Mouse (Mus musculus) MEL (cell line): ENCODE results near the gene Cbl. TPM values are rescaled to one million over a fixed set of nuclear protein-coding genes. Genes with fewer than 3 reads are reported as not detected.

Source experiments
- DNase-seq: peaks from one replicate; pipeline ENCODE4 v3.0.0; 2011; ENCODE audit warnings: low read depth, low spot score
- H3K27ac ChIP-seq: 2 replicates; pipeline ENCODE4 v1.5.1; 2012; ENCODE audit warnings: low read depth, mild to moderate bottlenecking, control low read depth, low read length, moderate library complexity; ENCODE audit not compliant: control insufficient read depth
- H3K27me3 ChIP-seq, 2 experiments: fragments of 150-350 bp in 1 of 2; sonication (generic) in 1 of 2; 2 replicates each; pipeline ENCODE4 v1.6.1; 2012; ENCODE audit warnings: low read length in 2 of 2, mild to moderate bottlenecking in 2 of 2, improper control_type of control experiment in 1 of 2, moderate library complexity in 1 of 2; ENCODE audit not compliant: insufficient read depth in 2 of 2, control insufficient read depth in 1 of 2
- H3K36me3 ChIP-seq, 2 experiments: 2 replicates each; pipeline ENCODE4 v1.6.1; 2012 to 2014; ENCODE audit warnings: low read length in 2 of 2, improper control_type of control experiment in 1 of 2, inconsistent platforms in 1 of 2, mild to moderate bottlenecking in 1 of 2; ENCODE audit not compliant: insufficient read depth in 2 of 2, control insufficient read depth in 1 of 2
- H3K4me1 ChIP-seq, 2 experiments: fragments of 150-350 bp in 1 of 2; sonication (generic) in 1 of 2; 2 replicates each; pipeline ENCODE4 v1.6.1; 2012; ENCODE audit warnings: low read length in 2 of 2, improper control_type of control experiment in 1 of 2, mild to moderate bottlenecking in 1 of 2; ENCODE audit not compliant: insufficient read depth in 2 of 2, control insufficient read depth in 1 of 2
- H3K4me3 ChIP-seq, 2 experiments: fragments of 150-350 bp in 1 of 2; sonication (generic) in 1 of 2; 2 replicates each; pipeline ENCODE4 v1.5.1; 2012; ENCODE audit warnings: low read depth in 2 of 2, low read length in 2 of 2, mild to moderate bottlenecking in 2 of 2, moderate library complexity in 2 of 2, control low read depth in 1 of 2, improper control_type of control experiment in 1 of 2; ENCODE audit not compliant: control insufficient read depth in 1 of 2, insufficient read depth in 1 of 2
- H3K79me2 ChIP-seq: 2 replicates; pipeline ENCODE4 v1.6.1; 2012; ENCODE audit warnings: mild to moderate bottlenecking, low read length, moderate library complexity; ENCODE audit not compliant: control insufficient read depth, poor library complexity, insufficient read depth
- H3K9ac ChIP-seq: 2 replicates; pipeline ENCODE4 v1.6.1; 2012; ENCODE audit warnings: low read depth, mild to moderate bottlenecking, control low read depth, low read length, moderate library complexity; ENCODE audit not compliant: control insufficient read depth, poor library complexity, severe bottlenecking
- H3K9me3 ChIP-seq: fragments of 150-350 bp; sonication (generic); replicated peaks from 2 replicates; pipeline ENCODE4 v1.6.1; 2012; ENCODE audit warnings: mild to moderate bottlenecking, low read length, improper control_type of control experiment, moderate library complexity; ENCODE audit not compliant: insufficient read depth
- CHD1 ChIP-seq: IDR thresholded peaks from 2 replicates; pipeline ENCODE4 v1.6.1; 2012; ENCODE audit warnings: low read depth, mild to moderate bottlenecking, inconsistent platforms, low read length, improper control_type of control experiment
- CTCF ChIP-seq, 3 experiments: IDR thresholded peaks in 2 of 3; conservative IDR thresholded peaks in 1 of 3; 2 replicates each; pipeline ENCODE4 v1.5.1; 2011 to 2012; ENCODE audit warnings: low read length in 3 of 3, low read depth in 2 of 3, mild to moderate bottlenecking in 2 of 3, improper control_type of control experiment in 1 of 3, inconsistent platforms in 1 of 3, mixed read lengths in 1 of 3, moderate library complexity in 1 of 3; ENCODE audit not compliant: control insufficient read depth in 1 of 3, insufficient read depth in 1 of 3, poor library complexity in 1 of 3, severe bottlenecking in 1 of 3
- GABPA ChIP-seq: IDR thresholded peaks from 2 replicates; pipeline ENCODE4 v1.6.1; 2012; ENCODE audit warnings: low read depth, mild to moderate bottlenecking, inconsistent platforms, low read length, improper control_type of control experiment, moderate library complexity
- GATA1 ChIP-seq: IDR thresholded peaks from 2 replicates; pipeline ENCODE4 v1.6.1; 2011; ENCODE audit warnings: low read depth, low read length, improper control_type of control experiment
- HCFC1 ChIP-seq: IDR thresholded peaks from 2 replicates; pipeline ENCODE4 v1.6.1; 2012; ENCODE audit warnings: low read depth, mild to moderate bottlenecking, inconsistent platforms, low read length, improper control_type of control experiment, moderate library complexity
- JUND ChIP-seq: IDR thresholded peaks from 2 replicates; pipeline ENCODE4 v1.6.1; 2011; ENCODE audit warnings: low read depth, mild to moderate bottlenecking, improper control_type of control experiment, low read length
- KAT2A ChIP-seq: conservative IDR thresholded peaks from 2 replicates; pipeline ENCODE4 v1.6.1; 2012; ENCODE audit warnings: low read depth, low read length, improper control_type of control experiment, inconsistent platforms
- MAX ChIP-seq: IDR thresholded peaks from 2 replicates; pipeline ENCODE4 v1.6.1; 2011; ENCODE audit warnings: low read length, improper control_type of control experiment
- MAZ ChIP-seq: IDR thresholded peaks from 2 replicates; pipeline ENCODE4 v1.6.1; 2012; ENCODE audit warnings: low read depth, mild to moderate bottlenecking, inconsistent platforms, low read length, improper control_type of control experiment
- MYB ChIP-seq: IDR thresholded peaks from 2 replicates; pipeline ENCODE4 v1.6.1; 2011; ENCODE audit warnings: mild to moderate bottlenecking, low read depth, low read length, improper control_type of control experiment
- NELFE ChIP-seq: IDR thresholded peaks from 2 replicates; pipeline ENCODE4 v1.6.1; 2011; ENCODE audit warnings: low read depth, low read length, improper control_type of control experiment
- NRF1 ChIP-seq: IDR thresholded peaks from 2 replicates; pipeline ENCODE4 v1.6.1; 2014; ENCODE audit warnings: low read depth, mild to moderate bottlenecking, inconsistent platforms, low read length, improper control_type of control experiment, moderate library complexity; ENCODE audit not compliant: poor library complexity, insufficient read depth, severe bottlenecking
- POLR2AphosphoS2 ChIP-seq: IDR thresholded peaks from 2 replicates; pipeline ENCODE4 v1.6.1; 2011; ENCODE audit warnings: low read length, improper control_type of control experiment
- POLR2AphosphoS5 ChIP-seq: IDR thresholded peaks from 2 replicates; pipeline ENCODE4 v1.6.1; 2012; ENCODE audit warnings: low read depth, borderline replicate concordance, mild to moderate bottlenecking, inconsistent platforms, low read length, moderate library complexity, mixed read lengths
- SIN3A ChIP-seq: IDR thresholded peaks from 2 replicates; pipeline ENCODE4 v1.6.1; 2012; ENCODE audit warnings: low read length, improper control_type of control experiment, inconsistent platforms
- SMC3 ChIP-seq: IDR thresholded peaks from 2 replicates; pipeline ENCODE4 v1.6.1; 2011; ENCODE audit warnings: low read depth, low read length, improper control_type of control experiment
- TAL1 ChIP-seq: IDR thresholded peaks from 2 replicates; pipeline ENCODE4 v1.6.1; 2012; ENCODE audit warnings: mild to moderate bottlenecking, inconsistent platforms, low read length, moderate library complexity, mixed read lengths
- TBP ChIP-seq: IDR thresholded peaks from 2 replicates; pipeline ENCODE4 v1.8.0; 2011; ENCODE audit warnings: low read depth, low read length, improper control_type of control experiment
- TCF12 ChIP-seq: IDR thresholded peaks from 2 replicates; pipeline ENCODE4 v1.6.1; 2014; ENCODE audit warnings: low read depth, mild to moderate bottlenecking, inconsistent platforms, low read length, improper control_type of control experiment, moderate library complexity
- USF2 ChIP-seq, 2 experiments: IDR thresholded peaks; 2 replicates each; pipeline ENCODE4 v1.6.1; 2011 to 2012; ENCODE audit warnings: improper control_type of control experiment in 2 of 2, low read length in 2 of 2, borderline replicate concordance in 1 of 2, inconsistent platforms in 1 of 2, low read depth in 1 of 2, mild to moderate bottlenecking in 1 of 2; ENCODE audit not compliant: insufficient read depth in 1 of 2
- ZC3H11A ChIP-seq: IDR thresholded peaks from 2 replicates; pipeline ENCODE4 v1.6.1; 2012; ENCODE audit warnings: low read depth, mild to moderate bottlenecking, inconsistent platforms, low read length, improper control_type of control experiment
- ZKSCAN1 ChIP-seq: IDR thresholded peaks from 2 replicates; pipeline ENCODE4 v1.6.1; 2012; ENCODE audit warnings: low read depth, mild to moderate bottlenecking, inconsistent platforms, low read length, improper control_type of control experiment, moderate library complexity
- polyA plus RNA-seq, 2 experiments: library from polyadenylated mRNA; stranded (reverse) in 1 of 2; unstranded in 1 of 2; fragments of >175 nt in 1 of 2; fragments of >200 nt in 1 of 2; gene quantifications; 2 replicates each; pipeline versions ENCODE4 v1.2.1 to v1.2.4; 2012; ENCODE audit warnings: low replicate concordance in 2 of 2, low read depth in 1 of 2; ENCODE audit not compliant: insufficient read length in 2 of 2, insufficient read depth in 1 of 2, missing spikeins in 1 of 2
- total RNA-seq: library from RNA; depleted of rRNA; stranded (reverse); fragments of 300-350 nt; gene quantifications from 2 replicates; pipeline ENCODE4 v1.2.3, GENCODE M21; 2012

The Cbl gene
- total and polyA plus RNA-seq, 3 experiments: 9.1 to 41.1 (median 36.8) TPM

DNA sequence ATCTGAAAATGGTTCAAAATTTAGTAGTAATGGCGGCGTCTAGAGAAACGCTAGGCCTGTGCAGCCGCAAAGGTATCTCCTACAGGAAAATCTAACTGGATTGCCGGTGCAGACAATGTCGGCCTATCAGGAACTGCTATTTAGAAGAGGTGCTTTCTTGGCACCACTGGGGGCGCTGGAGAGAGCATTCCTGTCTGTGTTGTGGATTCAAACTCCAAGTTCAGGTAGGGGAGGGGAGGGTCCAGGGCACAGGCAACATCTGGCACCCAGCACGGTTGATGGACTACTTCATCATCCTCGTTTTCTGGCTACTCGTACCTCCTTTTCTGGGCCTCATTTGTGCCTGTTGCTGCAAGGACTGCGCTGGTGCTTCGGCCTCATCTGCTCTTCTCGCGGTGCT lies 55.5 kb downstream of the Cbl start:
- no peaks in the 10 kb centered on the region for H3K27me3 ChIP-seq
- H3K36me3 ChIP-seq: peaks cover 2 to 18% of the 10 kb centered on the region in 2 experiments; a peak in 3 of 4 replicates
- peaks cover 2 to 5% of the 10 kb centered on the region in 2 experiments; a peak in 2 of 4 replicates for H3K4me1 ChIP-seq
- DNase-seq: peak; percentile 64
- no peak overlapping the region for H3K4me3 ChIP-seq
- no peak overlapping the region for H3K27ac ChIP-seq
- H3K9me3 ChIP-seq: no peaks in the 10 kb centered on the region
- H3K79me2 ChIP-seq: peaks cover 4% of the 10 kb centered on the region; the same call in 1 of the 2 replicates
- TF ChIP-seq CTCF (IDR thresholded peaks at IDR 0.05 in 2 of 3, conservative IDR thresholded peaks at IDR 0.05 in 1 of 3; ENCODE audit: control insufficient read depth in 1 of 3, insufficient read depth in 1 of 3, low read depth in 2 of 3, low read length in 3 of 3, poor library complexity in 1 of 3, severe bottlenecking in 1 of 3) (peak; percentile 47 to 58 (median 54)), TAL1 (no peak)
- no peak overlapping the region for H3K9ac ChIP-seq

DNA sequence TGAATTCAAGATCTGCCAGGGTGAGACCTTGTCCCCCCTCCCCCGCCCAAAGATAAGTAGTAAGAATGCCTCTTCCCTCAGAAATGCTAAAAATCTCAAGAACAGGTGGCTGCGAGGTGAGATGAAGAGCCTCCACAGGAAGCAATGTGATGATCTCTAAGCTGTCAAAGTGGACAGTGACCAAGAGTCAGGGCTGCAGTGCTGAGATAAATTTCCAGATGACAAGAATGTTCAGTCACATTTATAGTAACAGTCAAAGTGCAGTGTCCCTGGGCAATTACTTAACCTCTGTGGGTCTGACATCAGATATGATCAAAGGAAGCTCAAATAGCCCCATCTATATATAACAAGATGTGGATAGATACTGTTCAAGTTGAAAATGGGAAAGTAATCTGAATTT lies 56.4 kb downstream of the Cbl start:
- no peaks in the 10 kb centered on the region for H3K9me3 ChIP-seq
- H3K4me1 ChIP-seq: peaks cover 2 to 5% of the 10 kb centered on the region in 2 experiments; a peak in 2 of 4 replicates
- peaks cover 4% of the 10 kb centered on the region; the same call in 1 of the 2 replicates for H3K79me2 ChIP-seq
- no peak for DNase-seq
- TF ChIP-seq CTCF (IDR thresholded peaks at IDR 0.05 in 2 of 3, conservative IDR thresholded peaks at IDR 0.05 in 1 of 3; ENCODE audit: control insufficient read depth in 1 of 3, insufficient read depth in 1 of 3, low read depth in 2 of 3, low read length in 3 of 3, poor library complexity in 1 of 3, severe bottlenecking in 1 of 3) (no peak), MAX (no peak), POLR2AphosphoS2 (no peak), POLR2AphosphoS5 (no peak), HCFC1 (no peak)
- no peak overlapping the region for H3K4me3 ChIP-seq
- no peaks in the 10 kb centered on the region for H3K27me3 ChIP-seq
- no peak overlapping the region for H3K9ac ChIP-seq
- H3K27ac ChIP-seq: no peak overlapping the region
- H3K36me3 ChIP-seq: peaks cover 9 to 10% of the 10 kb centered on the region in 2 experiments

DNA sequence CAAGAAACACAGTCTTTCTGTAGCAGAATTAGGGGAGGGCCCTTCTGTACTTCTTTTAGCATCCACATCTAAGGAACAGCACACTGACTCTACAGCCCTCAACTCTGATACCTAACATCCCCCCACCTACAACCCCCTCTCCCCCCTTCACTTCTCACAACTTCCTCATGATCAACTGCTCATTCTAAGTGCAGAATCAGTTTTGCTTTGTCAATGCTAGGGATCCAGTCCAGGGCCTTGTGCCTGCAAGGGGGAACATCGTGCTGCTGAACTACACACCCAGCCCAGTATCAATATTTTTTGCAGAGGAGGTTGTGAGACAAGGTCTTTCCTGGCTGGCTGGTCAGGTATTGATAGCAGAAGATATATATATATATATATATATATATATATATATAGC lies 57.9 kb downstream of the Cbl start:
- TF ChIP-seq ZC3H11A (no peak), TCF12 (no peak), GATA1 (no peak), CHD1 (no peak), SIN3A (no peak), HCFC1 (no peak), TBP (no peak), JUND (no peak), SMC3 (no peak), MYB (no peak), NRF1 (no peak), MAZ (no peak), KAT2A (no peak), NELFE (no peak), ZKSCAN1 (no peak), POLR2AphosphoS5 (no peak), USF2 (IDR thresholded peaks at IDR 0.05; ENCODE audit: borderline replicate concordance in 1 of 2, insufficient read depth in 1 of 2, low read depth in 1 of 2, low read length in 2 of 2) (no peak), GABPA (no peak)
- Histone ChIP-seq H3K27me3 (no peaks in the 10 kb centered on the region), H3K4me3 (no peak overlapping the region), H3K4me1 (no peaks in the 10 kb centered on the region; a peak in 1 of 4 replicates), H3K79me2 (peaks cover 4% of the 10 kb centered on the region; the same call in 1 of the 2 replicates), H3K27ac (no peak overlapping the region), H3K9me3 (no peaks in the 10 kb centered on the region), H3K36me3 (peaks cover 0 to 9% of the 10 kb centered on the region in 2 experiments; a peak in 2 of 4 replicates), H3K9ac (no peak overlapping the region)
- DNase-seq: no peak
